Mouse (Mus musculus): Measurements from ENCODE around the gene Fam181a. TPM values are rescaled to one million over a fixed set of nuclear protein-coding genes. Genes with fewer than 3 reads are reported as not detected.

The Fam181a gene
- total and polyA plus RNA-seq, 3 experiments: not detected

- no peak overlapping the region for H3K27ac ChIP-seq (ENCODE audit: insufficient read depth, low read depth)
- H3K9ac ChIP-seq (ENCODE audit: insufficient read depth, low read depth): no peak overlapping the region
- no peak for TF ChIP-seq MAX (IDR thresholded peaks at IDR 0.05; ENCODE audit: low read length)
- no peak for TF ChIP-seq PAX5 (IDR thresholded peaks at IDR 0.05; ENCODE audit: low read length)
- TF ChIP-seq ELF1 (IDR thresholded peaks at IDR 0.05; ENCODE audit: low read depth, low read length): no peak
- no peak for TF ChIP-seq MEF2A (IDR thresholded peaks at IDR 0.05; ENCODE audit: borderline replicate concordance, low read depth, low read length)
- no peak for TF ChIP-seq JUND (conservative IDR thresholded peaks at IDR 0.05; ENCODE audit: low read depth, low read length)
- no peak for TF ChIP-seq SMC3 (IDR thresholded peaks at IDR 0.05; ENCODE audit: low read depth, low read length)
- TF ChIP-seq POLR2AphosphoS2 (IDR thresholded peaks at IDR 0.05; ENCODE audit: low read depth, low read length): no peak
- no peak for TF ChIP-seq CTCF (conservative IDR thresholded peaks at IDR 0.05 in 1 of 2, IDR thresholded peaks at IDR 0.05 in 1 of 2; ENCODE audit: low read depth in 2 of 2, low read length in 2 of 2)
- no peak for TF ChIP-seq NRF1 (IDR thresholded peaks at IDR 0.05; ENCODE audit: low read depth, low read length)
- no peak for TF ChIP-seq CHD1 (IDR thresholded peaks at IDR 0.05; ENCODE audit: low read depth, low read length)
- TF ChIP-seq TBP (conservative IDR thresholded peaks at IDR 0.05; ENCODE audit: low read depth, low read length): no peak
- no peak for TF ChIP-seq ZMIZ1 (IDR thresholded peaks at IDR 0.05; ENCODE audit: low read depth, low read length)
- no peak for TF ChIP-seq EP300 (IDR thresholded peaks at IDR 0.05; ENCODE audit: low read length)
- no peak for TF ChIP-seq HCFC1 (IDR thresholded peaks at IDR 0.05; ENCODE audit: low read depth, low read length)
- no peak for TF ChIP-seq USF2 (conservative IDR thresholded peaks at IDR 0.05; ENCODE audit: low read depth, low read length)
- no peak for TF ChIP-seq UBTF (IDR thresholded peaks at IDR 0.05; ENCODE audit: low read depth, low read length)
- no peak for TF ChIP-seq GABPA (IDR thresholded peaks at IDR 0.05; ENCODE audit: insufficient replicate concordance, low read depth, low read length)
- no peak for TF ChIP-seq SIN3A (IDR thresholded peaks at IDR 0.05; ENCODE audit: low read length)
- TF ChIP-seq MAFK (IDR thresholded peaks at IDR 0.05; ENCODE audit: insufficient replicate concordance, low read length): no peak
- TF ChIP-seq MXI1 (IDR thresholded peaks at IDR 0.05; ENCODE audit: low read depth, low read length): no peak
- no peaks in the 10 kb centered on the region for H3K36me3 ChIP-seq (replicated peaks in 1 of 2; ENCODE audit: control insufficient read depth in 1 of 2, insufficient read depth in 1 of 2, low read length in 1 of 2)
- H3K4me2 ChIP-seq (ENCODE audit: insufficient read depth, low read depth, poor library complexity, severe bottlenecking): no peak overlapping the region
- peaks cover 3 to 18% of the 10 kb centered on the region in 2 experiments; a peak in 3 of 4 replicates for H3K4me1 ChIP-seq (ENCODE audit: control insufficient read depth in 1 of 2, insufficient read depth in 2 of 2)
- no peaks in the 10 kb centered on the region for H3K79me2 ChIP-seq (replicated peaks; ENCODE audit: control insufficient read depth, extremely low read depth, insufficient read depth, poor library complexity, severe bottlenecking)
- DNase-seq (ENCODE audit: extremely low read depth): no peak
- in situ Hi-C loops (cut with MboI; ENCODE audit: low pct_ligation_motif_present, low pct_unique_long_range_greater_than_20kb, low sequenced_read_pairs): no loop called here
- peaks cover 34% of the 10 kb centered on the region for H3K27me3 ChIP-seq (replicated peaks)
- dilution Hi-C loops (cut with MboI; ENCODE audit: extremely low pct_ligation_motif_present, extremely low pct_unique_long_range_greater_than_20kb, low sequenced_read_pairs): no loop called here
- H3K9me3 ChIP-seq (replicated peaks; ENCODE audit: low read length): peaks cover 12% of the 10 kb centered on the region
- no peak overlapping the region for H3K4me3 ChIP-seq (replicated peaks in 1 of 3; ENCODE audit: low read depth in 2 of 3, low read length in 2 of 3, poor library complexity in 1 of 3)
Observed at GRCm38 (mm10) chr12:103313274-103313673, 2.5 kb downstream of the Fam181a start.

DNA sequence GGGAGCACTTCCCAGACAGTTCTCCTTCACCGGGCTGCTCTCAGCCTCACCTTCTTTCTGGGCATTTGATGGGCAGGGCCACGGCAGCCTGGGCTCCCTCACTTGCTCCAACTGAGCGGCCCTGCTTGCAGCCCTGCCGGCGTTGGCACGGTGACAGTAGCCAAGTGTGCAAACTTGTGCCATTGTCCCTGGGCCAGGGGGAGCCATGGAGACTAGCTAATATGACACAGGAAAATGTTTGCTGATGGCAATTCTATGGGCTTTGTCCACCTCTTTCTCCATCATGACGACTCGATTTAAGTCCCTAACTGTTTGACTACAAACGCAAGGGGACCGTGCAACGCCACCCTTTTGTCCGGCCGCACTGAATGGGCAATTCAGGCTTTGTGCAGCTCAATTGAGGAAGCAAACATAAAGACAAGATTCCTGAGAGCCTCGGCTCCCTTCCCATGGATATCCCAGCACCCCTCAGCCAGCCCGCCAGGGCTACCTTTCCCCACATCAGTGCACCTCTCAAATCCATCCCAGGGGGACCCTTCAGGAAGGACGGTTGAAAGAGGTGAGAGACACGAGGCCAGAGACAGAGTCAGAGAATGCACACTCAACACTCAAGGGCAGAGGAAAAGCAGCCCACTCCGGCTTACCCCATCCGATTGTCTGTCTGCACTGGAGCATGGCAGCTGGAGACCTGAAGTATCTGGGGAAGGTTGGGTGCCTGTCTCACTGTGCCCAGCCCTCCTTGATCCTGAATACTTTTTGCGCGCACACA, 3.3 kb downstream of the Fam181a start:
- no peaks in the 10 kb centered on the region for H3K36me3 ChIP-seq (replicated peaks in 1 of 2; ENCODE audit: control insufficient read depth in 1 of 2, insufficient read depth in 1 of 2, low read length in 1 of 2)
- H3K4me2 ChIP-seq (ENCODE audit: insufficient read depth, low read depth, poor library complexity, severe bottlenecking): no peak overlapping the region
- H3K4me3 ChIP-seq (replicated peaks in 1 of 3; ENCODE audit: low read depth in 2 of 3, low read length in 2 of 3, poor library complexity in 1 of 3): no peak overlapping the region
- TF ChIP-seq HCFC1 (IDR thresholded peaks at IDR 0.05; ENCODE audit: low read depth, low read length) (no peak), MXI1 (IDR thresholded peaks at IDR 0.05; ENCODE audit: low read depth, low read length) (no peak), ZKSCAN1 (IDR thresholded peaks at IDR 0.05; ENCODE audit: borderline replicate concordance, low read depth, low read length) (no peak), KAT2A (IDR thresholded peaks at IDR 0.05; ENCODE audit: insufficient replicate concordance, low read length) (no peak), RAD21 (IDR thresholded peaks at IDR 0.05; ENCODE audit: low read depth, low read length) (no peak), MYC (IDR thresholded peaks at IDR 0.05; ENCODE audit: low read depth, low read length) (no peak), CTCF (conservative IDR thresholded peaks at IDR 0.05 in 1 of 2, IDR thresholded peaks at IDR 0.05 in 1 of 2; ENCODE audit: low read depth in 2 of 2, low read length in 2 of 2) (no peak), CHD1 (IDR thresholded peaks at IDR 0.05; ENCODE audit: low read depth, low read length) (no peak)
- no peak overlapping the region for H3K9ac ChIP-seq (ENCODE audit: insufficient read depth, low read depth)
- peaks cover 12% of the 10 kb centered on the region for H3K9me3 ChIP-seq (replicated peaks; ENCODE audit: low read length)
- H3K79me2 ChIP-seq (replicated peaks; ENCODE audit: control insufficient read depth, extremely low read depth, insufficient read depth, poor library complexity, severe bottlenecking): no peaks in the 10 kb centered on the region
- peaks cover 3 to 18% of the 10 kb centered on the region in 2 experiments; a peak in 3 of 4 replicates for H3K4me1 ChIP-seq (ENCODE audit: control insufficient read depth in 1 of 2, insufficient read depth in 2 of 2)
- DNase-seq (ENCODE audit: extremely low read depth): no peak
- in situ Hi-C loops (cut with MboI; ENCODE audit: low pct_ligation_motif_present, low pct_unique_long_range_greater_than_20kb, low sequenced_read_pairs): no loop called here
- dilution Hi-C loops (cut with MboI; ENCODE audit: extremely low pct_ligation_motif_present, extremely low pct_unique_long_range_greater_than_20kb, low sequenced_read_pairs): no loop called here
- H3K27me3 ChIP-seq (replicated peaks): peaks cover 31% of the 10 kb centered on the region
- H3K27ac ChIP-seq (ENCODE audit: insufficient read depth, low read depth): no peak overlapping the region

Data from CH12.LX (cell line).